Mouse (Mus musculus) heart, embryonic 13.5 days (tissue): ENCODE results near the gene Trmu. TPM values are rescaled to one million over a fixed set of nuclear protein-coding genes. Genes with fewer than 3 reads are reported as not detected.
"Not testable (repeated sequence)": the region's sequence is repeated elsewhere in the genome, so short reads cannot be mapped to it uniquely, and the experiment has no call there.

Experiments used
- ATAC-seq: fragments of 200-750 bp; cut with Nextera tagmentation; 2 replicates; pipeline ENCODE4 v1.8.0; 2017; ENCODE audit warnings: moderate TSS enrichment; ENCODE audit not compliant: insufficient number of reproducible peaks, low FRiP score, low TSS enrichment; ENCODE audit errors: extremely low read depth
- H3K27ac ChIP-seq: fragments of 300-500 bp; sonication (generic); replicated peaks from 2 replicates; pipeline ENCODE4 v1.5.1; 2015; ENCODE audit warnings: moderate library complexity, mild to moderate bottlenecking, inconsistent platforms
- H3K27me3 ChIP-seq: fragments of 300-500 bp; sonication (generic); replicated peaks from 2 replicates; pipeline ENCODE4 v1.6.1; 2015; ENCODE audit warnings: mild to moderate bottlenecking, inconsistent platforms
- H3K36me3 ChIP-seq: fragments of 300-500 bp; sonication (generic); 2 replicates; pipeline ENCODE4 v1.6.1; 2015; ENCODE audit warnings: mild to moderate bottlenecking, inconsistent platforms
- H3K4me1 ChIP-seq: fragments of 300-500 bp; sonication (generic); 2 replicates; pipeline ENCODE4 v1.6.1; 2015; ENCODE audit warnings: inconsistent platforms
- H3K4me2 ChIP-seq: fragments of 300-500 bp; sonication (generic); 2 replicates; pipeline ENCODE4 v1.6.1; 2015; ENCODE audit warnings: inconsistent platforms, mild to moderate bottlenecking, moderate library complexity
- H3K4me3 ChIP-seq: fragments of 300-500 bp; sonication (generic); 2 replicates; pipeline ENCODE4 v1.5.1; 2015; ENCODE audit warnings: moderate library complexity, mild to moderate bottlenecking, inconsistent platforms
- H3K9ac ChIP-seq: fragments of 300-500 bp; sonication (generic); 2 replicates; pipeline ENCODE4 v1.6.1; 2015; ENCODE audit warnings: inconsistent platforms, mild to moderate bottlenecking, moderate library complexity
- H3K9me3 ChIP-seq: fragments of 300-500 bp; sonication (generic); 2 replicates; pipeline ENCODE4 v1.6.1; 2016; ENCODE audit warnings: inconsistent platforms
- WGBS: fragments of 180-500 bp; shearing (Covaris S2); methylation state at CpG from one replicate; pipeline ENCODE4 v1.1.7; 2015; ENCODE audit warnings: mixed read lengths; 5-methylcytosine and 5-hydroxymethylcytosine counted together
- polyA plus RNA-seq: library from polyadenylated mRNA; unstranded; fragments of >200 nt; fragmentation: Nextera tagmentation; extraction: Ambion mirVana; gene quantifications from 2 replicates; pipeline ENCODE4 v1.2.1, GENCODE M21; 2015

Trmu gene
- polyA plus RNA-seq, 1 experiment from 2014 or later: 25.9 TPM

GRCm38 (mm10) chr15:85859490-85860031 lies 19.6 kb upstream of the Trmu start, which contains the start of gene Gtse1:
TSS of gene Gtse1 (plus strand) at chr15:85859745.
- Histone ChIP-seq H3K9ac (peak within 1 kb of the TSS; percentile 88), H3K36me3 (peaks cover 34% of the 10 kb centered on the region), H3K27ac (peak within 1 kb of the TSS; percentile 71), H3K4me1 (peaks cover 28% of the 10 kb centered on the region), H3K9me3 (no peaks in the 10 kb centered on the region), H3K4me2 (peak within 1 kb of the TSS; percentile 93), H3K4me3 (peak within 1 kb of the TSS; percentile 90), H3K27me3 (no peaks in the 10 kb centered on the region)
- WGBS: under 1% methylated on average over 42 of the region's 42 CpGs
- ATAC-seq: peak; percentile 91

DNA sequence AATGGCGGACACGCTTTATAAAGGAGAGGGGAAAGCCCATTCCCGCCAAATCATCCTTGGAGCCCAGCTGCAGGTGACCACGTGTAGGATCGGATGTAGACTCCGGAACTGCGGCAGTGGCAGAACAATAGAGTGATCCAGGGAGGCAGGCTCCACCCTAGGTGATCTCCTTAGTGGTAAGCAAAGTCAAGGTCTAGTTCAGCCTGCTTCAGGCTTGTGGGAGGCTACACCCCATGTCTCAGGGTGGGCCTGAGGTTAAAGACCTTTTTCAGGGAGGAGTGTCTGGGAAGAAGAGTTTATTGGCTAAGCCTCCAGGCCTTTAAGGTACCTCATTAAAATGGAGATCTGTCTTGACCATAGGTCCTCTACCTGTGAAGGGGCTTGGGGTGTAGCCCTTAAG lies 13.2 kb upstream of the Trmu start:
- ATAC-seq, H3K4me2 ChIP-seq, H3K4me1 ChIP-seq, H3K9ac ChIP-seq, H3K4me3 ChIP-seq, H3K9me3 ChIP-seq, H3K27ac ChIP-seq, H3K27me3 ChIP-seq: not testable (repeated sequence)
- peaks cover 96% of the 10 kb centered on the region for H3K36me3 ChIP-seq
- 89% methylated on average over 7 of the region's 7 CpGs for WGBS

DNA sequence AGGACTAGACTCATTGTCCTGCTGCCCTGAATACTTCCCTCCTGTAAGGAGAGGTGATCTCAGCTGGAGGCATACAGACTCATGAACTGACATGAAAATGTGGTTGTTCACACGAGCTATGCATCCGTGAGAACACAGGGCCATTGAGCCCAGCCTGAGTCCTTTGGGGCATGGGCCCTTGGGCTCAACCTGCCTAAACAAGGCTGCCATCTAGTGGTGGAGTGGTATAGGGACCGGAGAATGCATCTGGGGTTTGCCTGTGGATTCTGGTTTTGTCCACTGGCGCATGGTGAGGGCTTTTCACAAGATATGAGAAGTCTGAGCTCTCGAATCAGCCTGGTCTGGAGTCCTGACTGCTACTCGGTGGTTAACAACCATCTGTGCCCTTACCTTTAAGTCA lies 11.4 kb upstream of the Trmu start:
- Histone ChIP-seq H3K9me3 (no peaks in the 10 kb centered on the region), H3K27ac (no peak overlapping the region), H3K4me2 (no peak overlapping the region), H3K36me3 (peaks cover 100% of the 10 kb centered on the region), H3K27me3 (no peaks in the 10 kb centered on the region), H3K9ac (no peak overlapping the region), H3K4me3 (no peak overlapping the region), H3K4me1 (no peaks in the 10 kb centered on the region)
- WGBS: 45% methylated on average over 6 of the region's 6 CpGs
- ATAC-seq: no peak

GRCm38 (mm10) chr15:85877336-85877735 lies 1.8 kb upstream of the Trmu start:
- Histone ChIP-seq H3K27ac (no peak overlapping the region), H3K36me3 (peaks cover 52% of the 10 kb centered on the region), H3K4me2 (no peak overlapping the region), H3K4me3 (no peak overlapping the region), H3K27me3 (no peaks in the 10 kb centered on the region), H3K9me3 (no peaks in the 10 kb centered on the region), H3K4me1 (peaks cover 23% of the 10 kb centered on the region), H3K9ac (no peak overlapping the region)
- WGBS: 92% methylated on average over 7 of the region's 7 CpGs
- ATAC-seq: no peak

- H3K4me3 ChIP-seq: peak overlapping the region; percentile 80
Measured at GRCm38 (mm10) chr15:85879498-85879895, 385 bp downstream of the Trmu start.

GRCm38 (mm10) chr15:85885606-85886005 lies 6.5 kb downstream of the Trmu start:
- Histone ChIP-seq H3K9me3 (no peaks in the 10 kb centered on the region), H3K4me3 (no peak overlapping the region), H3K27ac (no peak overlapping the region), H3K4me2 (no peak overlapping the region), H3K36me3 (peaks cover 78% of the 10 kb centered on the region), H3K9ac (no peak overlapping the region), H3K4me1 (peaks cover 3% of the 10 kb centered on the region), H3K27me3 (no peaks in the 10 kb centered on the region)
- ATAC-seq: no peak
- WGBS: 78% methylated on average over 5 of the region's 5 CpGs

More at GRCm38 (mm10) chr15:85879498-85879895, 385 bp downstream of the Trmu start:
- Histone ChIP-seq H3K27me3 (no peaks in the 10 kb centered on the region), H3K36me3 (peaks cover 54% of the 10 kb centered on the region), H3K4me1 (peaks cover 23% of the 10 kb centered on the region), H3K9ac (peak overlapping the region; percentile 92), H3K27ac (peak overlapping the region; percentile 89), H3K4me2 (peak overlapping the region; percentile 97), H3K9me3 (no peaks in the 10 kb centered on the region)
- under 1% methylated on average over 18 of the region's 18 CpGs for WGBS
- no peak for ATAC-seq

- Histone ChIP-seq H3K4me2 (no peak overlapping the region), H3K4me1 (peaks cover 12% of the 10 kb centered on the region; the same call in 1 of the 2 replicates), H3K9ac (no peak overlapping the region), H3K27me3 (no peaks in the 10 kb centered on the region), H3K9me3 (no peaks in the 10 kb centered on the region), H3K27ac (no peak overlapping the region), H3K36me3 (peaks cover 91% of the 10 kb centered on the region), H3K4me3 (no peak overlapping the region)
- ATAC-seq: no peak
- WGBS: 70% methylated on average over 4 of the region's 4 CpGs
Measured at GRCm38 (mm10) chr15:85889235-85889634, 10.1 kb downstream of the Trmu start.

DNA sequence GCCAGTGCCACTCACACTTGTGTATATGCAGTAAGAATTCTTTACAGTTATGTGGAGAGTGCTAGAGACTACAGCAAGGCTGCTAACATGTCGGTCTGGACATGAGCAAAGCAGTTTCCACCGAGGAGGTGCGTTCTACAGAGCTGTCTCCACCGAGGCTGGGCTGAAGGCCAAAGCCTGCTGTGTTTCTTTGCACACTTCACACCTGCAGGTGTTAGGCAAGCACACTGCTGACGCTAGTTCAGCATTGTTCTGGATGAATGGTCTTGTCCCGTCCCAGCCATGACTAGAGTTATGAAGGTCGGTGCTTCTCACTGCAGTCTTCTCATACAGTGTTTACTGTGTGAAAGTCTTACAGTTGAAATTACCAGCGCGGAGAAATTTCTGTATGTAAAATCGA lies 12.9 kb downstream of the Trmu start:
- H3K4me3 ChIP-seq: no peak overlapping the region
- H3K27ac ChIP-seq: peak overlapping the region; percentile 46
- H3K36me3 ChIP-seq: peaks cover 93% of the 10 kb centered on the region
- peaks cover 12% of the 10 kb centered on the region; the same call in 1 of the 2 replicates for H3K4me1 ChIP-seq
- WGBS: 64% methylated on average over 10 of the region's 10 CpGs
- H3K9ac ChIP-seq: no peak overlapping the region
- no peak for ATAC-seq
- no peaks in the 10 kb centered on the region for H3K27me3 ChIP-seq
- H3K4me2 ChIP-seq: no peak overlapping the region
- no peaks in the 10 kb centered on the region for H3K9me3 ChIP-seq

- Histone ChIP-seq H3K27me3 (no peaks in the 10 kb centered on the region), H3K9ac (no peak overlapping the region), H3K4me3 (no peak overlapping the region), H3K9me3 (no peaks in the 10 kb centered on the region), H3K4me1 (peaks cover 12% of the 10 kb centered on the region; the same call in 1 of the 2 replicates), H3K27ac (no peak overlapping the region; the same call in 1 of the 2 replicates), H3K4me2 (no peak overlapping the region), H3K36me3 (peaks cover 97% of the 10 kb centered on the region)
- no peak for ATAC-seq
- WGBS: 83% methylated on average over 13 of the region's 13 CpGs
Measured at GRCm38 (mm10) chr15:85892498-85893118, 13.5 kb downstream of the Trmu start.

DNA sequence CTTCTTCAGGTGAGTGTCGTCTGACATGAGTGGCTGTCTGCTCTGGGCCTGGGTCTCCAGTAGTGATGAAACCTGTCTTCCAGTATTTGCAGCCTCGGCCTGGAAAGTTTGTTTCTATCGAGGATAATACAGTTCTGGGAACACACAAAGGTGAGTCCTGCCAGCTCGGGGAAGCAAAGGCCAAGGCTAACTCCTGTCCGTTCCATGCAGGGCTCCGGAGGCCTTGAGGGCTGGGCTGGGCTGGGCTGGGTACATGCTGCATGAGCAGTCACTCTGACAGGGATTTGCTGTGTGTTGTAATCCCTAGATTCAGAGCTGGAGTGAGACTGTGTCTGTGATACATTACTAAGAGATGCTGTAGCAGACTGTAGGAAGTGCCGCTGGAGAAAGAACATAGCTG lies 14.8 kb downstream of the Trmu start:
- peaks cover 98% of the 10 kb centered on the region for H3K36me3 ChIP-seq
- no peaks in the 10 kb centered on the region for H3K9me3 ChIP-seq
- no peaks in the 10 kb centered on the region for H3K27me3 ChIP-seq
- no peak overlapping the region for H3K9ac ChIP-seq
- 83% methylated on average over 7 of the region's 7 CpGs for WGBS
- H3K4me2 ChIP-seq: no peak overlapping the region
- H3K4me3 ChIP-seq: no peak overlapping the region
- H3K4me1 ChIP-seq: peaks cover 12% of the 10 kb centered on the region; the same call in 1 of the 2 replicates
- H3K27ac ChIP-seq: no peak overlapping the region
- no peak for ATAC-seq

GRCm38 (mm10) chr15:85896284-85896683 lies 17.2 kb downstream of the Trmu start:
- Histone ChIP-seq H3K4me1 (peaks cover 11% of the 10 kb centered on the region; the same call in 1 of the 2 replicates), H3K9me3 (no peaks in the 10 kb centered on the region), H3K4me2 (no peak overlapping the region), H3K36me3 (peaks cover 94% of the 10 kb centered on the region), H3K9ac (no peak overlapping the region), H3K27ac (no peak overlapping the region), H3K4me3 (no peak overlapping the region), H3K27me3 (no peaks in the 10 kb centered on the region)
- ATAC-seq: no peak
- 13% methylated on average over 8 of the region's 8 CpGs for WGBS

- H3K4me3 ChIP-seq: no peak overlapping the region
- no peak for ATAC-seq
- peaks cover 89% of the 10 kb centered on the region for H3K36me3 ChIP-seq
Measured at GRCm38 (mm10) chr15:85897113-85897512, 18.0 kb downstream of the Trmu start.

More at GRCm38 (mm10) chr15:85897113-85897512, 18.0 kb downstream of the Trmu start:
- Histone ChIP-seq H3K9me3 (no peaks in the 10 kb centered on the region), H3K4me2 (no peak overlapping the region), H3K27me3 (no peaks in the 10 kb centered on the region), H3K9ac (no peak overlapping the region), H3K4me1 (peaks cover 4% of the 10 kb centered on the region; the same call in 1 of the 2 replicates), H3K27ac (no peak overlapping the region)
- 78% methylated on average over 10 of the region's 10 CpGs for WGBS
